Mouse (Mus musculus) thymus, adult 2 months (tissue): ENCODE measurements around the gene Ube2j1. TPM values are rescaled to one million over a fixed set of nuclear protein-coding genes. Genes with fewer than 3 reads are reported as not detected.
"Not testable (repeated sequence)": the region's sequence is repeated elsewhere in the genome, so short reads cannot be mapped to it uniquely, and the experiment has no call there.

ENCODE experiments used
- DNase-seq: peaks from one replicate; pipeline ENCODE4 v3.0.0; 2021
- H3K27ac ChIP-seq: fragments of 200-500 bp; 2 replicates; pipeline ENCODE4 v1.5.1; 2012; ENCODE audit warnings: low read length, control low read depth; ENCODE audit not compliant: control insufficient read depth, insufficient read depth
- H3K27me3 ChIP-seq: fragments of 200-500 bp; 2 replicates; pipeline ENCODE4 v1.6.1; 2012; ENCODE audit warnings: mild to moderate bottlenecking, low read length, moderate library complexity, mixed read lengths; ENCODE audit not compliant: control insufficient read depth, insufficient read depth
- H3K36me3 ChIP-seq: fragments of 200-500 bp; 2 replicates; pipeline ENCODE4 v1.6.1; 2012; ENCODE audit warnings: mild to moderate bottlenecking, low read length, moderate library complexity; ENCODE audit not compliant: control insufficient read depth, insufficient read depth
- H3K4me1 ChIP-seq: fragments of 200-500 bp; replicated peaks from 2 replicates; pipeline ENCODE4 v1.6.1; 2012; ENCODE audit warnings: low read length; ENCODE audit not compliant: control insufficient read depth, insufficient read depth
- H3K4me3 ChIP-seq: fragments of 200-500 bp; 2 replicates; pipeline ENCODE4 v1.5.1; 2012; ENCODE audit warnings: mild to moderate bottlenecking, low read length, control low read depth, moderate library complexity; ENCODE audit not compliant: control insufficient read depth, insufficient read depth
- CTCF ChIP-seq: fragments of 200-500 bp; IDR thresholded peaks from 2 replicates; pipeline ENCODE4 v1.5.1; 2012; ENCODE audit warnings: mild to moderate bottlenecking, control low read depth, low read length, moderate library complexity, borderline replicate concordance; ENCODE audit not compliant: control insufficient read depth, poor library complexity, insufficient read depth; ENCODE audit errors: extremely low read depth
- POLR2A ChIP-seq: fragments of 200-500 bp; IDR thresholded peaks from 2 replicates; pipeline ENCODE4 v1.6.1; 2012; ENCODE audit warnings: mild to moderate bottlenecking, low read length, control low read depth, moderate library complexity; ENCODE audit not compliant: control insufficient read depth, poor library complexity, insufficient read depth; ENCODE audit errors: extremely low read depth
- WGBS: fragments of 180-500 bp; shearing (Covaris S2); methylation state at CpG from one replicate; pipeline ENCODE4 v1.1.7; 2018; 5-methylcytosine and 5-hydroxymethylcytosine counted together
- polyA plus RNA-seq: library from polyadenylated mRNA; depleted of rRNA; stranded (reverse); fragments of >200 nt; gene quantifications from 2 replicates; pipeline ENCODE4 v1.2.3, GENCODE M21; 2012

Gene Ube2j1
- polyA plus RNA-seq, 1 experiment, result 28.7 TPM

DNA sequence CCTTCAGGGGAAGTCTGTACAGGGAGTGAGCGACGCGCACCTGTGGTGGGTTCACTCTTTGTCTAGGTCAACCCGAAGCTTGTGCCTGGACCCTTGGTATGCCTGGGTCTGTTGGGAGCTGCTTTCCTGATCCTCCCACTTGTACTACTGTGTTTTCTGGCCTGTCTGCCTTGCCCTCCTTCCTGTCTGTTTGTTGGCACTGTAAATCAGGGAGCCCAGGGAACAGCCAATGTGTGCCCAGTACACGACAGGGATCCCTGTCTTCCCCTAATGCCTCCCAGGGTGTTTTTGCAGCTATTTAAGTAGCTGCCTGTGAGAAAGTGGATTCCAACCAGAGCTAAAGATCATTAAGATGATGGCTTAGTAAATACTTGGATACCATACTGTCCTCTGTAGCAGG, 33.6 kb upstream of the Ube2j1 start:
- DNase-seq, result no peak
- 95% methylated on average over 5 of the region's 5 CpGs for WGBS
- Histone ChIP-seq H3K27ac (no peak overlapping the region), H3K36me3 (no peaks in the 10 kb centered on the region), H3K4me1 (no peaks in the 10 kb centered on the region), H3K4me3 (no peak overlapping the region), H3K27me3 (no peaks in the 10 kb centered on the region)
- no peak for TF ChIP-seq CTCF

DNA sequence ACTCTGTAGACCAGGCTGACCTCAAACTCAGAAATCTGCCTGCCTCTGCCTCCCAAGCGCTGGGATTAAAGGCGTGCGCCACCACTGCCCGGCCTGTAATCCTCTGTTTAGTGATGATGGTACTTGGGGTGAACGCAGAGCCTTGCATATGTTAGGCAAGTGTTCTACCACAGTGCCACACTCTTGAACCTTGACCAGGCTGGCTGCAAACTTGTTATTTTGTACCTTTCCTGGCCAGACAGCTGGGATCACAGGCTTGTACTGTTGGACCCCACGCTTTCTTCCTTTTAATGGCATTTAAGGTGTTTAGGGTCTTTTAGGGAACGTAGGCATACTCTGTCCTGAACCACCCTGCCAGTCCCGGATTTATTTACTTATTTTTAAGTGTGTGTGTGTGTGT, 32.2 kb upstream of the Ube2j1 start:
- Histone ChIP-seq H3K36me3 (no peaks in the 10 kb centered on the region), H3K27ac (no peak overlapping the region), H3K4me3 (no peak overlapping the region), H3K4me1 (no peaks in the 10 kb centered on the region), H3K27me3 (no peaks in the 10 kb centered on the region)
- 98% methylated on average over 8 of the region's 8 CpGs for WGBS
- no peak for DNase-seq
- TF ChIP-seq POLR2A, result no peak
- no peak for TF ChIP-seq CTCF

DNA sequence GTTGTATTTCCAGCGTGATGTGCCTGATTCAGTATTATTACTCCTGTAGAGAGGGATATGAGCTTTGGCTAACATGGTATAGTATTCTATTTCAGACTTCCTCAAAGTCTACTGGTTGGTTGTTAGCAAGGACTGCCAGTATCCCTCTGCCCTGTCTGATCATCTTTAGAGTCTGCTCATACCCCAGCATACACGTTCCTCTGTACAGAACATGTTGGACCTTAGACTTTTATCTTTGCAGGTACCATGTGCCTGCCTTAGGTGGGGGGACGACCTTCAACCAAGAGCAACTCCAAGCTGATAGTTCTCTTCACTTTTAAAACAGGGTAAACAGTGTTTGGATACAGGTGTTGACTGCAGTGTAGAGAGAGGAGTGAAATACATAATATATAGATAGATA, 29.1 kb upstream of the Ube2j1 start:
- DNase-seq, result no peak
- peaks cover 6% of the 10 kb centered on the region; the same call in 1 of the 2 replicates for H3K36me3 ChIP-seq
- TF ChIP-seq POLR2A (no peak), CTCF (no peak)
- no peaks in the 10 kb centered on the region for H3K4me1 ChIP-seq
- no peak overlapping the region for H3K4me3 ChIP-seq
- H3K27ac ChIP-seq, result no peak overlapping the region
- WGBS, result 93% methylated on average over 3 of the region's 3 CpGs
- no peaks in the 10 kb centered on the region for H3K27me3 ChIP-seq

DNA sequence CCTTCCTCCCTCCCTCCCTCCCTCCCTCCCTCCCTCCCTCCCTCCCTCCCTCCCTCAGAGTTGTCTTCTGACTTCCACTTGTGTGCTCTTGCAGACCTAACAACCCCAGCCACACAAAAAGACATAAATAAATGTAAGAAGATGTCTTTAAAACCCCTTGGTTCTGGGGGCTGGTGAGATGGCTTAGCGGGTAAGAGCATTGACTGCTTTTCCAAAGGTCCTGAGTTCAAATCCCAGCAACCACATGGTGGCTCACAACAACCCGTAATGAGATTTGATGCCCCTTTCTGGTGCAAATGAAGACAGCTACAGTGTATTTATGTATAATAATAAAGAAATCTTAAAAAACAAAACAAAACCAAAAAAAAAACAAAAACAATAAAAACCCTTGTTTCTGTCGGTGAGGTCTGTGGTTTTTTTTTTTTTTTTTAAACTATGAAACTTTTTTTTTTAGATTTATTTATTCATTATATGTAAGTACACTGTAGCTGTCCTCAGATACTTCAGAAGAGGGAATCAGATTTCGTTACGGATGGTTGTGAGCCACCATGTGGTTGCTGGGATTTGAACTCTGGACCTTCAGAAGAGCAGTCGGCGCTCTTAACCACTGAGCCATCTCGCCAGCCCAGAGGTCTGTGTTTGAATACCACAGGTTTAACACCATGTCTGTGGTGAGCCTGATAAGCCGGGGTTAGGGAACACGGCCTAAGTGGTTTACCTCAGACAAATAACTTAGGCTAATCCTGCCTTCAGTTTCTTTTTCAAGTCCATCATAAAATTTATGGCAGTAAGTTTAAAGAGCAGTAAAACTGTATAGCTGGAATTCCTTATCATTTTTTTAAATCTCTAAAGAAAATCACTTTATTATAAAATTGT, 25.4 kb upstream of the Ube2j1 start:
- not testable (repeated sequence) for H3K27me3 ChIP-seq, H3K36me3 ChIP-seq, DNase-seq, H3K27ac ChIP-seq, H3K4me1 ChIP-seq, H3K4me3 ChIP-seq
- 49% methylated on average over 10 of the region's 10 CpGs for WGBS

DNA sequence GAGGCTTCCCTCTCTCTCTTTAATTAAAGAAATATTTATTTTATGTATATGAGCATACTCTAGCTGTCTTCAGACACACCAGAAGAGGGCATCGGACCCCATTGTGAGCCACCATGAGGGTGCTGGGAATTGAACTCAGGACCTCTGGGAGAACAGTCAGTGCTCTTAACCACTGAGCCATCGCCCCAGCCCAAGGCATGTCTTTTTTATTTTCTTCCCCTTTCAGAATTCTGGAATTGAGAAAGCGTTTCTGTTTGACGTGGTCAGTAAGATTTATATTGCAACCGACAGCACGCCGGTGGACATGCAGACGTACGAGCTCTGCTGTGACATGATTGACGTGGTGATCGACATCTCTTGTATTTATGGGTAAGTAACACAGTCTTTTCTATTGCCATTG, 24.4 kb upstream of the Ube2j1 start:
- Histone ChIP-seq H3K36me3 (peaks cover 6% of the 10 kb centered on the region; the same call in 1 of the 2 replicates), H3K4me3 (no peak overlapping the region), H3K4me1 (no peaks in the 10 kb centered on the region), H3K27me3 (no peaks in the 10 kb centered on the region), H3K27ac (no peak overlapping the region)
- DNase-seq, result no peak
- TF ChIP-seq POLR2A (no peak), CTCF (no peak)
- 94% methylated on average over 11 of the region's 11 CpGs for WGBS

DNA sequence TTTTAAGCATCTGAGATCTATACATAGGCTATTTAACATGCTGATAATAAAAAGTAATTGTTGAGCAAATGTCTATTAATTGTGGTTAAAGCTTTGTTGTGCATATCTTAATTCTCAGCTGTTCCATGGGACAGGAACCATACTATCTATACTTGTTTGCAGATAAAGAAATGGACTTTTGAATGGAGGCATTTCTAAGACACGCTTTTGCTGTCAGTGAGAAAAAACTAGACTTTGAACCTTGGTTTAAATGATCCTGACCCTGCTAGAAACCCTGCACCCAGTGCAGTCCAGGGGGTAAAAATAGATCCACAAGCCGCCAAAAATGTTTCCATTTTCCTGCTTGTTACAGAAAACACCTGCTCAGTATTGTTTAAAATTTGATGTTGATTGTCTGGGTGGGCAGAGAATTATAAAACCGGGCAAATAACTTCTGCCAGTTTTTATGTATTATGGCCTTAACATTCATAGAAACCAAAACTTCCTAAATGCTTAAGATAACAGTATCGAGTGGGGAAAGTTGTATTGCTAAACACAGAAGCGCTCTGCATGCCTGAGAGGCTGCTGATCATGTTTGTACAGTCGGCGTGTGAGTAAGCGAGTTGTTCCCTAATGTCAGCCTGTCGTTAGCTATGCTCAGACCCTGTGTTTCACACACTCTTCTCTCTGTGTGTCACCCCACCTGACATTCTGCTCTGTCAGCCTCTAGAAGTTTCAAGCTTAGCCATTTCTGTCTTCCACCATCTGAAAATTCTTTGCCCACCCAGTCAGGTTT, 23.6 kb upstream of the Ube2j1 start:
- Histone ChIP-seq H3K36me3 (peaks cover 6% of the 10 kb centered on the region; the same call in 1 of the 2 replicates), H3K4me1 (no peaks in the 10 kb centered on the region), H3K27me3 (no peaks in the 10 kb centered on the region), H3K4me3 (no peak overlapping the region), H3K27ac (no peak overlapping the region)
- WGBS, result 86% methylated on average over 9 of the region's 9 CpGs
- no peak for DNase-seq
- TF ChIP-seq CTCF, result no peak
- no peak for TF ChIP-seq POLR2A
